Mouse (Mus musculus) thymus, postnatal 25 days (tissue): ENCODE results near the gene Dusp3.

Experiments
- DNase-seq: peaks from one replicate; pipeline ENCODE4 v3.0.0; 2022

Dusp3 gene

GRCm38 (mm10) chr11:101926951-101927589 lies 59.7 kb downstream of the Dusp3 start:
- no peak for DNase-seq

GRCm38 (mm10) chr11:101925636-101926035 lies 61.2 kb downstream of the Dusp3 start:
- no peak for DNase-seq

GRCm38 (mm10) chr11:101924441-101924976 lies 62.3 kb downstream of the Dusp3 start:
- DNase-seq = no peak

DNA sequence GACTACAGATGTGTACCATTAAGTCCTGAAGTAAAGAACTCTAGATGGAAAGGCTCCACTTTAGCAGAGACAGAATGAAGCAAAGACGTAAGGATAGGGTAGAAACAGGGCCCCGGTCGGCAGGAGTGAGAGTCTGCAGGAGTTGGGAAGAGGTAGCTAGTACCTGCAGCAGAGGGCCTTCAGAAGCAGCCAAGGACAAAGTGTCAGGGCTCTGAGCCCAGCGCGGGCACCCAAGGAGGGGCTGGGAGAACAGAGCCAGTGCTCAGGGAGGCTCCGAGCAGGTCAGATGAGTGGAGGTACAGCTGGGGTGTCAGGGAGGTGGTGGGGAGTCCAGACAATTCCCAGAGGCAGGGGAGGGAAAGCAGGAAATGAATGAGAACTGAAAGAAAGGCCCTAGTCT lies 62.8 kb downstream of the Dusp3 start:
- DNase-seq = no peak

DNA sequence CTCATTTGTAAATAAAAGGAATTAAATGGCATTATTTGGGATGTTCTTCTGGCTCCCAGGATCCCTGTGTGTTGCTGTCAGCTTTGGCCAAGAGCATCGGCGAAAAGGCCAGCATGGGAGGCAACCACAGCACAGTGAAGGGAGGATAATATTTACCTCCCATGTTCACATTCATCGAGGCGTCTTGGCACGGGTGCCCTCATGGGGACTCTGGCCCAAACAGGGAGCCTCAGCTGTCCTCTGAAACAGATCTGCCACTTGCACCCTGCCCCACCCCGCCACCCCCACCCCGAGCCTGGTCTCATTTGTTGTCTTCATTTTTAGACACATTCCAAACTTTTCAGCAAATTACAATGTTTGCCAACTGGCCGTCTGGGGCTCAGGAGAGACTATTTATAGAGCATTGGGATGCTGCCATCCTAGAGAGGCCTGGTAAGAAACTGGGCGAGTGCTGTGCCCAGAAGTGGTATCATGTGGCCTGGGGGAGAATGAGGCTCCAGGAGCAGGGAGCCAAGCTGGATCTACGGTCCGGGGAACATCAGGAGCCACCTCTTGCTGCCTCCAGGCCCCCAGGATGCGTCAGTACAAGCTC lies 65.4 kb downstream of the Dusp3 start:
- no peak for DNase-seq
